Mouse (Mus musculus) cortical plate, adult 2 months (tissue): ENCODE data around the gene Pcdh7.

Experiments
- CTCF ChIP-seq: fragments of 200-500 bp; IDR thresholded peaks from 2 replicates; pipeline ENCODE4 v1.5.1; 2011; ENCODE audit warnings: mild to moderate bottlenecking, control low read depth, low read length; ENCODE audit not compliant: insufficient read depth; ENCODE audit errors: extremely low read depth
- POLR2A ChIP-seq: fragments of 200-500 bp; IDR thresholded peaks from 2 replicates; pipeline ENCODE4 v1.6.1; 2011; ENCODE audit warnings: mild to moderate bottlenecking, low read length, control low read depth; ENCODE audit not compliant: insufficient read depth; ENCODE audit errors: extremely low read depth

DNA sequence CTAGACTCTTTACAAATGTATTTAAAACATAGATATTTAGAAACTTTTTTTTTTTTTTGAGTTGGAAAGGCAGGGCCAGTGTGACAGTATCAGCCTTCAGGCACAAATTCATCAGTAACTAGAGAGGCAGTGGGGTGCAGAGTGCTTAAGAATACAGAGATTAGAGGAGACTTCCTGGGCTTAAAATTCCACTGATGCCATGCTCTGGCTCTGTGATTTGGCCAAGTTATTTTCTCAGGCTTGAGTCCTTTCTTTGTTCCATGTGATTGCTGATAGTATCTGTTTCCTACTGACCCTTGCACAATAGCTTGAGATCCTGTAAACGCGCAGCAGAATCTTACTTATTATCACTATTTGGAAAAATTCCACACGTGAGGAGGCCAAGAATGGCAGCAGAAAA, 60.3 kb downstream of the Pcdh7 start:
- TF ChIP-seq POLR2A (no peak), CTCF (no peak)
